Mouse (Mus musculus) stomach, postnatal 0 days (tissue): ENCODE measurements around the gene Ccno.

Experiments used
- CTCF ChIP-seq: IDR thresholded peaks from 2 replicates; pipeline ENCODE4 v1.5.1; 2016; ENCODE audit warnings: antibody characterized with exemption, low read depth, mild to moderate bottlenecking, moderate library complexity
- EP300 ChIP-seq: optimal IDR thresholded peaks from 2 replicates; pipeline ENCODE3; 2016; ENCODE audit warnings: antibody characterized with exemption

DNA sequence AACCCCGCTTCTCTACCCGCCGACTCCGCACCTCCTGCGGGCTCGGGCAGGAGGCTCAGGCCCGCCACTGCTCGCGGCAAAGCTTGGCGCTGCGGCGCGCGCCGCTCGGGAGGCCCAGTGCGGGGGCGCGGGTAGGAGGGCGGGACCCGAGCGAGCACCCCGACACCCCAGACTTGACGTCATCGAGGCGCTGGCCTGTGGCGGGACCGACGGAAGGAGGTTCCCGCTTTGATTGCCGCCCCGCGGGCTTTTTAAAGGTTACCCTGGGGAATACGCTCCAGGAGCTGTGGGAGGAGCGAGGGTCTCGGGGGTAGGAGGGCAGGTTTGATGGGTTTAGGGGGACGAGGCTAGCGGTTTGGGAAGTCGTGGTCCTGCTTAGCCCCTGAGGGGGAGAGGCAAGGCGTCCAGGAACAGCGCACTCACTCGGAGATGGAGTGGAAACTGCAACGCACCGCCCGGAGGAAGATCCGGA, 47.4 kb downstream of the Ccno start, which contains the start of gene Cdc20b:
- TF ChIP-seq CTCF (no peak), EP300 (no peak)
